Mouse (Mus musculus) T-cell, adult 2 months (primary cell): ENCODE measurements around the gene Rhobtb3.
A peak's percentile ranks its signal among the peaks of the same experiment; 100 is the strongest.
"Not testable (repeated sequence)": the region's sequence is repeated elsewhere in the genome, so short reads cannot be mapped to it uniquely, and the experiment has no call there.

Experiments used
- DNase-seq: peaks from one replicate; pipeline ENCODE4 v3.0.0; 2022; ENCODE audit warnings: low spot score

The Rhobtb3 gene

DNA sequence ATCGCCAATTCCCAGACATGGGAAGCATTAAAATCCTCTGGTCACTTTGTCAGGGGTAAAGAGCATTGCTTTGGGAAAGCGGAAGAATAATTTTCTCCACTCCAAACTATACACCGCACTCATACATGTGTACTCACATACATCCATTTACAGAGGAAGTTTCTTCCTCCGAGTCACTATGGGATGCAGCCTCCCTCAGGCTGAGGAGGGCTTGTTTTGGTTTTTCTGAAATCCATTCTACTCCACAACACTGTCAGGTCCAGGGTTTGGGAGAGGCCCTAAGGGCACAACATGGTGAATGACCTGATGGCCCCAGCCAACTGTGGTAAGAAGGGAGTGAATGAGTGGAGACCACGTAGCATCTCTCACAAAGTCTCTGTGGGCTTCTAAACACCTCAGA lies 14.7 kb downstream of the Rhobtb3 start:
- DNase-seq: not testable (repeated sequence)

- DNase-seq: no peak
Measured at GRCm38 (mm10) chr13:75927951-75928350, 15.8 kb downstream of the Rhobtb3 start.

GRCm38 (mm10) chr13:75914151-75914550 lies 29.6 kb downstream of the Rhobtb3 start:
- no peak for DNase-seq

- no peak for DNase-seq
Measured at GRCm38 (mm10) chr13:75908187-75908586, 35.5 kb downstream of the Rhobtb3 start.

GRCm38 (mm10) chr13:75907133-75907532 lies 36.6 kb downstream of the Rhobtb3 start:
- no peak for DNase-seq

DNA sequence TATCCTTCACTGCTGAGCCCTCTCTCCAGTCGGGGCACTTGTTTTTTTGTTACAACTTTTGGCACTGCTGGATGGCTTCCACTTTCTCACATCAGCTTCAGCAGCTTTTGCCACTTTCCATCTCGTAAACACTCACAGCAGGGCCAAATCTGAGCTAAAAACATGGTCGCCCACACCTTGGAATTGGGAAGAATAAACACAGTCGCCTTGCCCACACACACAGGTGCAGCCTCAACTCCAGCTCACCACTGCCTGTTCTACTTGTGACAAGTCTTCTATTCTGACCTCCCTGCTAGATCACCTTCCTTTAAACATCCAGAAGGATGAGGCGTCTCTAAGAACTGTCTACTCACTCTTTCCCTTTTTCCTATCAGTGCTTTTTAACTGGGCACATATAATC lies 39.1 kb downstream of the Rhobtb3 start:
- DNase-seq: no peak

DNA sequence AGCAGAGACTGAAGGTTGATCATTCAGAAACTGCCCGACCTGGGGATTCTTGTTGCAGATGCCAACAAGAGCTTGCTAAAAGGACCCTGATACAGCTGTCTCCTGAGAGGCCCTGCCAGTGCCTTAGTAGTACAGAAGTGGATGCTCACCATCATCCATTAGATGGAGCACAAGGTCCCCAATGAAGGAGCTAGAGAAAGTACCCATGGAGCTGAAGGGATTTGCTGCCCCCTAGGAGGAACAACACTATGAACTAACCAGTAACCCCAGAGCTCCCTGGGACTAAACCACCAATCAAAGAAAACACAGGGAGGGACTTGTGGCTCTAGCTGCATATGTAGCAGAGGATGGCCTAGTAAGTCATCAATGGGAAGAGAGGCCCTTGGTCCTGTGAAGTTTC lies 42.8 kb downstream of the Rhobtb3 start:
- not testable (repeated sequence) for DNase-seq

DNA sequence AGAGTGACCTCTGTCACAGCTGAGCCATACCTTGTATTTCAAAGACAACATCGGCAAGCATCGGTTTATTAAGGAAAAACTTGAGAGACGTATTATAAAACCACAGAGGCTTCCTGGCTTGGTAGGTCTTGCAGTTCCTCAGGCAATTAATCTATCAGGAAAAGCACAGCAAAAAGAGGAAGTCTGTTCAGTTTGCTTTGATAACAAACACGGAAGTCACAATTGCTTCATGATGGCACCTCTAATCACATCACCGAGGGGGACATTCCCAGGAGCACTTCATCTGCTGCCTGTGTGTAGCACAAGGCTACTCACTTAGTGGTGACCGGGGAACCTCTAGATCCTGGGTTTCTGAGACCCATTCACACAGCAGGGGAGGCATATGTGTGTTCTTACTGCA lies 50.8 kb downstream of the Rhobtb3 start:
- DNase-seq: no peak

DNA sequence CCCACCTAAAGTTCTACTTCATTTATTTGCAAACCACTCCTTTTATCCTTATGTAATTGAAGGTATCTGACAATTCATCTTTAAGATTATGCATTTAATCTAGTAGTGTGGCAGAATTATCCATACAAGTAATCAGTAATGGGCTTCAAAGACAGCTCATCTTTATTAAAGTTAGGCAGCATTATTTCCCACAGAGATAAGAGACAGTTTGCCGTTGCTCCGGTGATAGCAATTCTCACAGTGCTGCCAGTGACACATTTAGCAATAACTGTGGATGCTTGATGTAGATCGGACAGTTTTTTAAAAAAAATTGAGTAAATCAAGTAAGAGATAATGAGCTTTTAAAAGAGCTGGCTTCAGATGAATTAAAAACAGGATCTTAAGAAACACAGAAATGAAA lies 51.4 kb downstream of the Rhobtb3 start:
- no peak for DNase-seq

DNA sequence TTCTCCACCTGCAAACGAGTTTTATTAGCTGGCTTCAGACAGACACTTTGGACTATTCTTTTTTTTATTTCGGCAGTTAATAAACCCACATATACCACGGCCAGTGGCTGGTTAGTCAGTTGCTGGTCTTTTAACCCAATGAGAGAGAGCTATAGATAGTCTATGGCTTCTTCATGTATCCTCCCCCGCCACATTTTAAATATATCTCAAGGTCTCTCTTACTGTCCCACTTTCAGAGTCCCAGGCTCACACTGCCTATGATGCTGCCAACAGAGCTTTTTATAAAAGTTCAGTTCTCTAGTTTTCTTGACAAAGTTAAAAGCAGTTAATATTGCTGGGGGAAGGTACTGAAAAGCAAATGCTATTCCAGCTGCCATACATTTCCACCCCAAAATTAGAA lies 51.9 kb downstream of the Rhobtb3 start:
- no peak for DNase-seq

DNA sequence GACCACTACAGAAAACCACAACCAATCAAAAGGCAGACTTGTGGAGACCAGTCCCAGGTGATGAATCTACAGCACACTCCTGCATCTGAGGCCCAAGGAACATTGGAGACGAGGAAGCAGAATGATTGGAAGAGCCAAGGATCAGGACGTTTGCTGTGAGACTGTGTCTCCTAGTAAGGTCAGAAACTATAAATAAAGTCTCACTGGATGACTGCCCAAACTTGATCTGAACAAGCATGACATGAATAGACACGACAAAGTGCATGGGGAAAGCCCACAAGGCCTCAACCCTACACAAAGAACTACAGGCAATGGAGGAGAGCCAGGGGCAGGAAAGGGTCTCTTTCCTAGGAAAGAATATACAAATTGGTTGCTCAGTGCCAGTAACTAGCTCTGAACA lies 59.9 kb downstream of the Rhobtb3 start:
- DNase-seq: no peak

DNA sequence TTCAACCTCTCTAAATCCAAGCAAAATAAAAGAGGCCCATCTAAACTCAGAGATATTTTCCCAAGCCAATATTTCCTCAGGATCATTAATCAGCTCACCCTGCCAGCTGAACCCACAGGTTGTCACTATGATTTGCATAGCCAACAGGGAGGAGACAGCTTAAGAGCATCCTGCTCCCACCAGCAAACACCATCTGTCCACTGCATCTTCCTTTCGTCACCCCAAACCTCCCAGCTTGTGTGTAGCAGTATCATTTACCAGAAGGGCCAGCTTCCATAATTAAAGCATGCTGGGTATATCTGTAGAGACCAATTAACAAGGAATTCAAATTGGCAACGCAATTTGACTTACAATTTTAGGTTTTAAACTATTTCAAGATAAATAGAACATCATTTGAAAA lies 63.2 kb downstream of the Rhobtb3 start:
- no peak for DNase-seq

DNA sequence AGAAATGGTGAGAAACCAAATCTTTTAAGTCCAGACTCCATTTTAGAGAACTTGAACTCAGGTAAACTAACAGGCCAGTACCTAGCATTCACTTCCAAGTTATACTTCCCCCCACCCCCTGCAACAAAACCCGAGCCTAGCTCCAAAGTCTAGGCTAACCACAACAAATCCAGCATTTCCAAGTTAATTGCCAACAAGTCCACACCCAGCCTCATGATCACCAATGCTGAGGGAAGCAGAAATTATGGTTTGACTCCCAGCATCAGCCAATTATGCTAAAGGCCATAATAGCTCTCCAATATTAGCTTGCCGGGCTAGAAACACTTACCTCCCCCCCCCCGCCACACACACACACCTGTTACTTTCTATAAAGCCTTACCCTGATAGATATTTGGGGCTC lies 64.0 kb downstream of the Rhobtb3 start:
- no peak for DNase-seq

GRCm38 (mm10) chr13:75877907-75878306 lies 65.8 kb downstream of the Rhobtb3 start:
- DNase-seq: peak; percentile 18

- no peak for DNase-seq
Measured at GRCm38 (mm10) chr13:75876592-75876991, 67.1 kb downstream of the Rhobtb3 start.

GRCm38 (mm10) chr13:75876188-75876587 lies 67.5 kb downstream of the Rhobtb3 start:
- not testable (repeated sequence) for DNase-seq

DNA sequence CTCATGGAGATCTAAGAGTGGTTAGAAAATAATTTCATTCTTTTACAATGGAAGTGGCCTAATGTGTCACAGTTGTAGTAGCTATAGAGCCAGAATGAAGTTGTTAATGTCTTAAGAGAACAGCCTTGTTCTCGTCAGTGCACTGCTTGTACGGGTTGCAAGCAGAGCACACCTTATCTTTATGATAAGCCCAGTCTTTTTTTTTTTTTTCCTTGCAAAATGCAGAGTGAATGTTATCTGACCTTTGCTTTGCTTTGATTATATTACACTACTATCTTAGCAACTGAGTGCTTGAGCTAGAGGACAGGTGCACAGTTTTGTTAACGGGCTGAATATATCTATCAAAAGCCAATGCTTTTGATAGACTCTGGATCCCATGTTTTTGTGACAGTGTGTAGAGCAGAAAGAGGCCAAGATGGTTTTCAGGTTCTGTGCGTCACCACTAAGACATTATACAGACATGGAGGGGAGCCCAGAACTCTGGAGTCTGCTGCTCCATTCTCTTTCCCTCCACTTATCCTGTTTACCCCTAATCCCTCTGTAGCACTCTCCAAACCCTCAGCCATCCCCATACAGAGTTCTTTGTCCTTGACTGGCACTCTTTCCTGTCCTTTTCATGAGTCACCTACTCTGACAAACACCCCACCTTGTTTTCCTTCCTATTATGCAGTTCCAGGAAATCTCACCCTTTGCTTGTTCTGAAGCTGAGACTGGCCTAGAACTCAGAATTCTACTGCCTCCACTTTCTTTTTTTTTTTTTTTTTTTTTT lies 68.9 kb downstream of the Rhobtb3 start:
- no peak for DNase-seq

- no peak for DNase-seq
Measured at GRCm38 (mm10) chr13:75867876-75868275, 75.8 kb downstream of the Rhobtb3 start.

DNA sequence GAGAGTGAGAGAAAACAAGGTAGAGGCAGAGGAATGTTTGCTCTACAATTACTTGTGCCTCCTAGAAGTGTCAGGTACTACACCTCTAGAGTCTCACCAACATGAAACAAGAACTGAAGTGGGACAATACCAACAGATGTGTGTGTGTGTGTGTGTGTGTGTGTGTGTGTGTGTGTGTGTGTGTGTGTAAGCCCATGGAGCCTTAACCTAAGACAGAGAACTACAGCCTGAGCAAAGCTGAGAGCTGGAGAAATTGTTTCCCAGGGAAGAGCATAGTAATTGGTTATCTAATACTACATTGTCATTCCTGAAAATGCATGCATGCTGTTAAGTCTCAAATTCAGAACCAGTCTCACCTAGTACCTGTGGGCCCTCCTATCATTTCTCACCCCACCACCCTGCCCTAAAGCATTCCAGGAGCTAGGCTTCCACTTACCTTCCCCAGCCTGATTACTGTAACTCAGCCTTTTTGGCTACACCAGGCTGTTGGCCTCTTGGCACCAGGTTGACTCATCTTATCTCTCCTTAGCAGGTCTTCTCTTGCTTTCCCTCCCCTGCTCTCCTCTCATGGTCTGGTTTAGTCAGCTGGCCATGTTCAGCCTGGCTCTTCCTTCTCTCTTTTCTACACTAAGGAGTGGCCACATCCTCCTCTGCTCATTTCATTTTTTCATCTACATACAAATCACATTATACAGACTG lies 78.1 kb downstream of the Rhobtb3 start:
- no peak for DNase-seq

DNA sequence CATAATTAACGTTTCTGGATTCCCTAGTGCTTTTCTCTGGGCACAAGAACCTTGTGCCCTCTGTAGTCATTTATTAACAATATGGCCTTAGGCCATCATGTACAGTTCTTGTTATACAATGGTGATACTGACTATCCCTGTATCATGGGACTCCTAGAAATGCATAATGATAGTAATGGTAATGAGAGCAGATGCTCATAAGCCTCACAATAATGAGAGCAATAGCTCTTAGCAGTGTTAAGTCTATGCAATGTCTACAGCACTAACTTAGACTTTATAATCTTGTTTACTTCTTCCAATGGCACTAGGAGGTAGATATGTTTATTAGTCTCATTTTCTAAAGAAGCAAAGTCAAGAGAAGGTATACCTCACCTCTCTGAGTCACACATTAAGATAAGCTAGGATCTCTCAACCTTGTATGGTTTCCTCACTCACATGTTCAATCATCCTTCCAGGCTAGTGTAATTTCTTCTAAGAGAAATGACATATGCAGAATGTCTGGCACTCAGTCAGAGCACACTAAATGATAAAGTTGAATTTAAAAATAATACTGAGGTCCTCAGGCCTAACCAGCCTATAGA lies 84.4 kb downstream of the Rhobtb3 start:
- DNase-seq: no peak

DNA sequence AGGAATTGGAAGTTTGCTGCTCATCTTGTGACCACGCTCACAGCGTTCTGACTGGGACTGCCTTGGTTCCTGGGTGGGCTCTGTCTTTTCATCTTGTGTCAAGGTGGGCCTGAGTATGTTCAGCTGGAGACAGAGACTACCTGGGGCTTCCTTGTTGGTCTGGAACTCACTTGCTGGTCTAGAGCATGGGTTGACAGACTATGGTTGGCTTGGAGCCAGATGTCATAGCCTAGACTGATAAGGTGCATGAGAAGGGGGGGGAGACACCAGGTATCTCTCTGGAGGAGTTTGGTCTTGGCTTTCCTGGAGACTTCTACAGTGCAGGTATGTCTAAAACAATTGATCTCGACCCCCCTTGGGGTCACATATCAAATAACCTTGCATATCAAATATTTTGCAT lies 90.6 kb downstream of the Rhobtb3 start:
- DNase-seq: no peak

DNA sequence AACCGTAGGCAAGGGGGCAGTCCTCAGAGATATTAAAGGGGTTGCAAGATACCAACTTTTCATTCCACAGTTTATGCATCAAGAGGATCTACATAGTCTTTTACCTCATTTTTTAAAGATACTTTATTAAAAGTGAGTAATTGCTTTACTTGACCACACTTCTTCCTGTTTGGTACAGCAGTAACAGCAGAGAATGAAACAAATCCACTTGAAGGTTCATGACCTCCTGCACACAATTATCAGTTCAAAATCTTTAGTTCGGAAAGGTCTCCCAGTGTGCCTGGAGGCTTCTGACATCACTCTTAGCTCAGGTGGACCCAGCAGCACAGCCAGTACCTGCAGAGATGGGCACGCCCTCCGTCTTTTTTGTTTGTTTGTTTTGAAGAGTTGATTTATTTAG lies 91.7 kb downstream of the Rhobtb3 start:
- DNase-seq: no peak

DNA sequence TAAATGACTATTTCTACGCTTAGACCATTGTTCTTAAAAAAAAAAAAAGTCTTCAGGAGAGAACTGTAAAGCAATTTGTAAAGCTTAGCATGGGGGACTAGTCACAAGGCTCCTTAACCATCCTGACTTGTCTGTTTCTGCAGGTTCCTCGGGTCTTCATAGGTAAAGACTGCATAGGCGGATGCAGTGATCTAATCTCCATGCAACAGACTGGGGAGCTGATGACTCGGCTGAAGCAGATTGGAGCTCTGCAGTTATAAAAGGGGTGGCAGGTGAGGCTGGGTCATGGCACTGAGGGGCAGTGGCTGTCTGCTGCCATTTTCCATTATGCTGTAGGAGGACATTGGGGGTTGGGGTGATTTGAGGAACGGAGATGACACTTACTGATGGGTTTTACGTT lies 96.7 kb downstream of the Rhobtb3 start:
- DNase-seq: no peak
